Mouse (Mus musculus) gastrocnemius, adult 18-20 months (tissue): Measurements from ENCODE around the gene Ankrd63. TPM values are rescaled to one million over a fixed set of nuclear protein-coding genes. Genes with fewer than 3 reads are reported as not detected.

Experiments
- DNase-seq: peaks from one replicate; pipeline ENCODE4 v3.0.0; 2021; ENCODE audit warnings: low spot score
- total RNA-seq, 2 experiments: library from RNA; stranded (reverse); gene quantifications; 2 replicates each; pipeline ENCODE4 v1.2.3; 2021

Ankrd63 gene
- total RNA-seq, 2 experiments from 2014 or later = not detected

DNA sequence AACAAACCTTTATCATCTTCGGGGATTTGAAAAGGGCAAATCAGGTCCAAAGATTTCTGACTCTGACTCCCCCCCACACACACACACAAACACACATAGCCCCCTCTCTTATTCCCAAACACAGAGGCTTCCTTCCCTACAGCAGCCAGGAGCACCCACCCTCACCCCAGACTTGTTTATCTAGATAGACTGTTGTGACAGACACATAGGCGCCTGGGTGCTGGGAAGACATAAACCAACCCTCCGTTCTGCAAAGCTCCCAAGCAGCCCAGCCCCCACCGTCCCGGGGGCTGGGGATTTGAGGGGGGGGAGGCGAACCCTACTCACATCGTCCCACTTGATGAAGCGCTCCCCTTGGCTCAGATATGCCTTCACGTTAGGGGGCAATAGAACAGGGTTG, 24.1 kb upstream of the Ankrd63 start:
- DNase-seq = no peak

DNA sequence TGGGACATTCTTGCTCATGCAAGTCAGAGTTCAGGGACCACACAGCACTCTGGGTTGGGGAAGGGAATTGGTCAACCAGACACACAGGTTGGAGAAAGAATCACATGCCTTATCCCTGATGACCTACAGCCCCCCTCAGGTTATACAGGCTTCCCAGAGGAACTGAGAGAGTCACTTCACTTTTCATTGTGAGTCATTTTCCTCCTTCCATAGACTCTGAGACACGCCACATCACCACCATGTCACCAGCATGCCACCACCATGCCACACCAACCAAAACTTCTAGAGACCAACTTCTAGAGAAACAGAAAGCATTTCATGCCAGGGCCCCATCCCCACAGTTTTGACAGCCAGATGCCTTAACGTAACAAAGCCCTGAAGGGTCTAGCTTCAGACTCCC, 23.1 kb upstream of the Ankrd63 start:
- DNase-seq = no peak

DNA sequence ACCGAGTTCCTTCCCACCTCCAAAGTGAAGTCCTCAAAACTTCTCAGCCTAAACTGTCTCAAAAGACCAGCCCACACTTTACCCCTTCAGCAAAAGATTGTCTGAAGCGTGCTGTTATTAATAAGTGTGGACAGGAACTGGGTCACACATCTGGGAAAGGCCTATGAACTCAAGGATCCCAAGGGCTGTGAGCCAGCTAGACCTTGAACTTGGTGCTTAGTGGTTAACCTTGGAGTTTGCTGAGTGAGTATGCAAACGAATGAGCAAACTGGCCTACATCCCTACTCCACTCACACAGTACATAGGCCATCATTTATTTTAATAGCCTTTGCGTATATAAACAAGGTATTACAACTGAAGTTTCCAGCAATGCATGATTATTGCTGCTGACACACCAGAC, 21.7 kb upstream of the Ankrd63 start:
- no peak for DNase-seq

DNA sequence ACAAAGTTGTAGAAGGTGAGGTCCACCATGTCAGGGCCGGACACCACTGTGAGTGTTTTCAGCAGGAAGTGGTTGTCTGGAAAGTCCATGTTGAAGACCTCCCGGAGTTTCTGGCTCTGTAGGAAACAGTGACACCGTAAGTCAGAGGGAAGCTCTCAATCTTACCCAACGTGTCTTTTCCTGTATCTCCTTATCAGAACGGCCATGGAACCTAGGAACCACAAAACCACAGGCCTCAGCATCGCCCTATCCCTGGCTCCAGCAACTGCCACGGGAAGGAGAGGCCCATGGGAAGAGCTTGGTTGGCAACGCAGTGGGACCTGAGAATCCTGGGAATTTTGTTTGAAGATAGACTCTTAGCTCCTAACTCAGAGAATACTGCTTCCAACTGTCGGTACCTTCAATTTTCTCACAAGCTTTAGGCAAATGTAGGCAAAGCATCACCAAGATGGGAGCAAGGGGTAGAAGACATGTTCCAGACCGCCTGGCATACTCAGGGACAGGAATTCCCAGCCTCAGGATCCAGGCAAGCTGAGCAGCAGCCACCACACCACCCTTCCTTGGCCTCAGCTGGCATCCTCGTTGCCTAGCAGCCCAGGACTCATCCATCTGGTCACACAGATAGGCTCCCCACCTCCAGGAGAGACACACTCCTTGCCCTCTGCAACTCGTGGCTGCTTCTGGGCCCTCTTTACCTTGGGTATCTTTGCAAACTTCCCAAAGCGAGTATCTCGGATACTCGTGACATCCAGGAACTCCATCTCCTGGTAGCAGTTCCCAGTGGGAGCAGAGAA, 20.1 kb upstream of the Ankrd63 start:
- no peak for DNase-seq

DNA sequence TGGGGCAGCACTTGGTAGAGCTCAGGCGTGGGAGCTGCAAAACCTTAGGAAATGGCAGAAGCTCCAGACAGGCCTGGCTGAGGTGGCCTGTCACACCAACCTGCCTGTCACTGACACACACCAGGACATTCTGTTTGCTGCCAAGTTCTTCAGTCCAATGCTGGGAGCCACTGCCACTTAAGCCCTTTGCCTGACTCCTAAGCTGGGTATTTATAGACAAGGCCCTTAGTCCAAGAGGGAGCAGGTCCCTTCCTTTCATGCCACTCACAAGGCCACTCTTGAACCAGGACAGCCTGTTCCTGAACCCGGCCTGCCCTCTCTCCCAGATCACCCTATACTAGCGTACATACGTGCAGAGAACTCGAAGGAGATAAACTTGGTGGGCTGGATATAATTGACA, 12.9 kb upstream of the Ankrd63 start:
- DNase-seq = peak; percentile 59

DNA sequence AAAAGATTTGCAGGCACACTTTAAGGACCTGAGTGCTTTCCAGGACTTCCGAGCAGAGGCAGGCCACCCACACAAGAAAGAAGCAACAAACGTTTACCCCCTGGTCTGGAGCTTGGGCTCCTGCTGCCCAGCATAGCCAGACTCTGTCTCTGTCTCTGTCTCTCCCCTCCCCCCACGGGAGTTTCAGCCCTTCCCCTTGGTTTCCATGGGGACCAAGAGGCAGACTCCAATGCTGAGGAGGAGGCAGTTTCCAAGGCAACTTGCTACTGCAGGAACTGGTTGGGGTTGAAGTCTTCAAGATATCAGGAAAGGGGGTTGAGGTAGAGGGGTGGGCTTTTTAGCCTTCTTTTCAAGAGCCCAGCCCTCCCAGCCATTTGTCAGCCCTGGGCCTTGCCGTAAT, 10.5 kb upstream of the Ankrd63 start:
- DNase-seq = no peak

DNA sequence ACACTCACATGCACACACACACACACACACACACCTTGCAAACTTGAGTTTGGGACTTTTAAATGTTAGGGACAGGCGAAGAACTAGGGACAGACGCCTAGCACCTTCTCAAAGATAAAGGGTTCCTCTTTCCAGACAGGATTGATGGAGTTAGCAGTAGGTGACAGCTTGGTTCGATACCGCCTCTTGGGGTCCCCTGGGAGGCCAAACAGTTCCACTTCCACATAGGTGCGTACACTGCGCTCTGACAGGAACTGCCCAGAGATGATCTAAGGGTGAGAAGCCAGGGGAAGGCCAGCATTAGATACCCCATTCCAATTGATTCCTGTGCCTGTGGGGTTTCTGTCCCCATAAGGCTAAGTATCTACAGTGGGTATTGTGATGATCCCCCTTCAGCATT, 9.9 kb upstream of the Ankrd63 start:
- DNase-seq = no peak

DNA sequence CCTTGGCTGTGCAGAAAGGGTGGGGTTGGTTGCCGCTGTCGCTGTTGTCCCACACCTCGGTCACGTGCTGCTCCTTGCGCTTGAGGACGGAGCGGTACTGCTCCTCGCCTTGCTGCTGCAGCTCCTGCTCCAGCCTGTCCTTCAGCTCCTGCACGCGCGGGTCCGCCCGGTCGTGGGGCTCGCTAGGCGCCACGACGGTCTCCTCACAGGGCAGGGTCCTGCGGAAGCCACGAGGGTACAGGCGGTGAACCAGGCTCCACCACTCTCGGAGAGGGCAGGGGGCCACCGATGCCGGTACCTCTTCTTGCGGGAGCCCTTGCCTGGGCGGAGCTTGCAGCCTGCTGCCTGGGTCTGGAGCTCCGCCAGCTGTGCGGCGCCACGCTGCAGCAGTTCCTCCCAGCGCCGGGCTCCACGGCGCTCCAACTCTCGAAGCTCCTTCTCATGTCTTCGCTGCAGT, 7.3 kb upstream of the Ankrd63 start:
- peak; percentile 22 for DNase-seq

DNA sequence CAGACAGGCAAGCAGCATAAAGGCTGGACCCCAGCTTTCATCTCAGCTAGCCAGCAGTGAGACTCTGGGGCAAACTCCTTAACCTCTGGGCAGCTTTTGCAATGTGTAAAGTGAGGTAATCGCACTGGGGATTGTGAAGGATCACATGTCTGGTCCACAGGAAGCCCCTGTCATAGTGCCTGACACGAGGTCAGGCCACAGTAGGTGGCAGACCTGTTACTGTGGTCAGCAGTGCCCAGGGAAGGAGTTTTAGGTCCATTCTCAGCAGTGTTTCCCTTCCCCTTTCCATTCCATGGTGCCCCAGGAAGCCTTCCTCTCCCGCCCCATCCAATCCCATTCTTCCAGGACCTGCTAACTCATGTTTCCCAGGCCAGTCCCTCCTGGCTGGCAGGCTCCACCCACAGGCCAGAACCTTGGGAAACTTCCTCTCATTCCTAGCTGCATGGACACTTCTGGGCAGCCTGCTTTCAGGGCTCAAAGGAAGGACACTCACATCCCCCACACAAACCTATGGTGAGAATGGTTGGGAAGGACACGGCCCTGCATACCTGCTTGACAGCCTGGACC, 6.0 kb upstream of the Ankrd63 start:
- no peak for DNase-seq

DNA sequence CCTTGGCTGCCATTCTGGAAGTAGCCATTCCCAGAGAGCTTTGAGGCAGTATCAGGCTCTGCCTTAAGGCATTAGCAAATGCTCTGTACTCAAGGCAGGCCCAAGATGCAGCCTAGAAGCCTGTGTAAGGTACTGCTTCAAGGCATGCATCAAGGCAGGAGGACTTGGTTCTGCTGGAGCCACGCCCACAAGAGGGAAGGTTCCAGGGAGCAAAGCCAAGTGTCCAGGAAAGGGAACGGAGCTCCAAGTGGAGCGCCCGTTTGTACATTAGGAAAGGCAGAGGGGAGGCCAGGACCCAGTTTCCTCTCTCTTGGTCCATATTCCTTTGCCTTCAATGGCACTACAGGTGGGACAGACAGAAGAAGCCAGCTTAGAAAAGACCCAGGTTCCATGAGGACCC, 4.7 kb upstream of the Ankrd63 start:
- DNase-seq = no peak

DNA sequence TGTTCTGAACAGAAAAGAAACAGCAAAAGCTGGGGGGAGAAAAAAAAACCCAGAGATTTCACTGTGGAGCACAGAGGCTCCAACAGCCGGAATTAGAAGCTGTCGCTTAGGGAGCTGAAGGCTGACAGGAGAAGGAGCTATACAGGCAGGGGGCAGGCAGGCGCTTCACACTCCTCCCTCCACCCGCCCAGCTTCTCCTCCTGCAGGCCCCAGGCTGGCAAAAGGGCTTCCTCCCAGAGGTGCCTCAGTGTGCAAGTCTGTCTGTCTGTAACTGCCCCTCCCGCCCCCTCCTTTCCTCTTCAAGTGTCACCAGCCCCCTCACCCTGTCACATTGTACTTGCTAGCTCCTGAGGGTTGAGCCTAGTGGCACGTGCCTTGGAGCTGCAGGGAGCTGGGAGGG, 2.7 kb upstream of the Ankrd63 start:
- DNase-seq = no peak

DNA sequence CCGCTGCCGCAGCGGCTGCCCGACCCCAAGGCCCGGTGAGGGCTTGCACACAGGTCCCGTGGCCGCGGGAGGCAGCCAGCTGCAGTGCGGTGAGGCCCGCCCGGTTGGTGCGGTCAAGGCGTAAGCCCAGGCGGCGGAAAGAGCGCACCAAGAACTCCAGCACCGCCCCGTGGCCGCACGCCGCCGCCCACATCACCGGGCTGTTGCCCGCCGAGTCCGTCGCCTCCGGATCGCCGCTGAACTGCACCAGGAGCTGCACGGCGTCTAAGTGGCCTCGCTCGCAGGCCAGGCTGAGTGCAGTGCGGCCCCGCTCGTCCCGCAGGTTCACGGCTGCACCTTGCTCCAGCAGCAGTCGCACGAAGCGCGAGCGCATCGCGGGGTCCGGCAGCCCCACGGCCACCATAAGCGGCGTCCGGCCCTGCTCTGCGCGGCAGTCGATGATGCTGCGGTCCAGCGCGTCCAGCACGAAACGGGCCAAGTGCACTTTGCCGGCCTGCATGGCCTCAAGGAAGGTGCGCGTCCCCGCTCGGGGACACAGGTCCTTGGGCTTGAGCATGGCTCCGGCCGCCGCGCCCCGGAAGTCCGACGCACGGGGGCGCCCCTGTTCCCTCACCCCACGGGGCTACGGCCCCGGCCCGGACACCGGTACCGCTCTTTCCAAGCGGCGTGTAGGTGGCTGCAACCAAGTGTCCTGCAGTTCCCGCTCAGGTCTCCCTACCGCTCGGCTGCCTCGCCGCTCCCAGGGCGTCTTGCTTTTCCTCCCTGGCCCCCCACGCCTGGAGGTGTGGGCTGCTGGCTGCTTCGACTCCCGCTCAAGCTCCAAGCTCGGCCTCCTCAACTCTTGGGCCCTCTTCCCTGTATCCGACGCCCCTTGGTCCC, 641 bp downstream of the Ankrd63 start:
- DNase-seq = peak; percentile 39

DNA sequence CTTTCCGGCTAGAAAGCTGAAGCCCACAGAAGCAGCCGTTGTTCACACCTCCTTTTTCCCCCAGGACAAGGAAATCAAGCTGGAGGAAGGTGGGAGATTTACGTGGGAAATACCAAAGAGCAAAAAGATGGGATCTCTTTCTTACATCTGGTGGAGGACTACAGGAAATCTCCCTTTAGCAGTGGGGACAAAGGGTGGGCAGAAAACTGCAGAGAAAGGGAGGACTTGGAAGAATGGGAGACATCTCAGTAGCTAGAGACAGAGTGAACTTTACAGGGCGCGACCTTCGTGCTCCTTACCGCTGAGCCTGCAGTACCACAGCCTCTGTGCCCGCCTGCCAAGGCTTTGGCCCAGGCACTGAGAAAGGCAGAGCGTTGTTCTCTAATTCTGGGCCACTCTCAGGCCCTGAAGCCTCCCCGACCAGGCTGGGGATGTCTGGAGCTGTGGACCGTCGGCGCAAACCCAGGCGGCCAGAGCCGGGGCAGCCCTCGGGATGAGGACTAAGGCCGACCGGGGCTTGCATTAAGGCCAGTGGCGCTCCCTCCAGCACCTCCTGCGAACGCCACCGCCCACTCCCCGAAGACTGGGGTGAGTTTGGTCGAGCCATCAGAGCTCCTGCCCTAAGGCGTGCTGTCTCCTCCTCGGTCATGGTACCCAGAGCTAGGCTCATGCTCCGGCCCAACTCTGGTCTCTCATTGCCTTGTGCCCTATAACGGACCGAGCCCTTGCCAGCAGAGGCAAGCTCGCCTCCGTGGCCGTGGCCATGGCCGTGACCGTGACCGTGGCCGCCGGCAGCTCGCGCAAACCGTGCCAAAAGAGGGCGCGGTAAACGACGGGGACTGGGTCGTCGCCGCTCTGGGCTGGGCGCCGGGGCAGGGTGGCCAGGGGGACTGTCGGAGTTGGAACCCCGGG, 1.5 kb downstream of the Ankrd63 start:
- no peak for DNase-seq

DNA sequence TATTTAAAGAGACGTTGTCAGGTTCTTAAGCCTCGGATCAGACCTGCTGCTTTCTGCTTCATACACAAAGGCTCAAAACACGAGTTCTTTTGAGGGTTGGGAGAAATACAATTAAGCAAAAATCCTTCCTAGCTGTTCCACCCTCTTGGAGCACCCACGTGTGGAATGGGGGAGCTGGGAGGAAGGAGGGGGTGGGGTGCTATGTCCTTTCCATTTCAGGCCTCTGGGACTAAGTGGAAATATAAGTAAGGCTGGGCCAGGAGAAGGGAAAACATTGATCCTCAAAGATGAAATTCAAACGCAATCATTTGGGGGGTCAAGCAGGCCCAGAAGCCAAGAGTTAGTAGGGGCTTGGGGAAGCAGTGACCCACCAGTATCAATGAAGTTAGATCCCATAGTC, 2.6 kb downstream of the Ankrd63 start:
- no peak for DNase-seq

DNA sequence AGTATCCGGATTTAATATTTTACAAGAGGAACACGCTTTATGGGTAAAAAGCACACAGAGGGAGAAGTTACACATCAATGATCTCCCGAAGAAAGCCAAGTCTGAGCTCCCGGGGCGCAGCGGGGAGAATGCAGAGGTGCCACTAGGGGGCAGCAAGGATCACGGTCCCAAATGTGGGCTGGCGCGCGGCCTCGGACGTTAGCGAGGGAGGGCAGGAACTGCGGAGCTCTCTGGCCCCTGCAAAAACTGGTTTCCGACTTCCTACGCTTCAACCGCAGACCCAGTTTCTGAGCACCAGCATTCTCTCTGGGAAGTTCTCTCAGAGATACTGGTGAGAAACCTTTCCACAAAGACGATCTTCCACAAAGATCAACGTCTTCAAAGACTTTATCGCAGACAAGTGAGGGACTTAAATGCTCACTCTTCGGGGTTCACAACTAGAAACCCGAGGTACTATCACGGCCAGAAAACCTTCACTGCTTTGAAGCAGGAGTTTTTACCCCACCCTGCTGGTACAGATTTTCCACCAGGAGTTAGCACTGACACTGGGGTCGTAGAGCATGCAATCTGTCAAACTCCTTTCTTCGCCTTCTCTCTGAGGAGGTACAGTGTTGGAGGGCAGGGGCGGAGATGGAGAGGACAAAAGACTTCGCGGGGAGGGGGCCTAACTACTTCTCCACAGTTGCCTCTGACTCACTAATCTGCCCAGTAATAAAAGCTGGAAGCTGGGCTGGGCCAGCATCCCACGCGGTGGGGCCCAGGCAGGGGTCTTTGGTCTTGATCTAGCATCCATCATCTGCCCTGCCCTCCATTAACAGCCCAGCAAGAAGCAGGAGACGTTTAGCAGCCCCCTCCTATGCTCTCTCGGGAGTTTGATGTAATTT, 3.3 kb downstream of the Ankrd63 start:
- peak; percentile 85 for DNase-seq

DNA sequence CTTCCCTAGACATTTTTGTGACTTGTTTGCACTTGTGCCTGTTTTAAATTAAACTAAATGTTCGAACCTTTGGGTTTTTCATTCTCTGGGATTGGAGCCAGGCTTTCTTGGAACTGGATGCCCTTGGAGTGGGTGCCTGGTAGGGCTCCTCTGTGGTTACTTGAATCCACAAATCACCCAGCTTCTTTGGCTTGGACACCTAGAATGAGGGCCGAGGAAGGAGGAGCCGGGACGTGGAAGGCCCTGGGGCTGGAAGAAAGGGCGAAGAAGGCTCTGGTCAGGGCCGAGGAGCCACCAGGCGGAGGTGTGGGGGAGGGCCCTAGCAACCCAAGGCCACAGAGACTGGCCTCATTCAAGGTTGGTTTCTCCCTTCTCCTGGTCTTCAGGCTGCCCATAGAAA, 5.8 kb downstream of the Ankrd63 start:
- DNase-seq = peak; percentile 31

DNA sequence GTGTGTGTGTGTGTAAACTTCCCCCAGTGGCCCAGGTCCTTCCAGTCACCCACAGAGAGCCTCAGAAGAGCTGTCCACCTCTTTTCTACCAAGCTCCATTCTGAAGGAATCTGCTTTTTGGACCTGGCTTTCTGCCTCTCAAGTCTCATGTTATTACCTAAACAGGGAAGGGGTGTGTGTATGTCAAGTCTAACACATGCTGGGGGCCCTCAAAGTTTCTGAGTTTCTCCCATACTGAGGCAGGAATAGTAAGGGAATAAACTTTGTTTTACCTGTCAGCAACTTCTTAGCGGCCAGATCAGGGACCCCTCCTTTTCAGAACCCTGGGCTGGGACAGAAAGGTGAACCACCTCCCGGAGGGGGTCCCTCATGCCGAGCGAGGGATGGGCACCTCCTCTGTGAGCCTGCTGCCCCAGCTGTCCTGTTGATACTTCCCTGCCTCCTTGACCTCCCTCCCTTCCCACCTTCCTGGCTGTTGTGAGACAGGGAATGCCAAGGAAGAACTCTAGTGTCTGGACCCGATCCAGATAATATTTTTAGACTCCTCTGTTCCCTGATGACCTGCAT, 6.4 kb downstream of the Ankrd63 start:
- DNase-seq = peak; percentile 25

DNA sequence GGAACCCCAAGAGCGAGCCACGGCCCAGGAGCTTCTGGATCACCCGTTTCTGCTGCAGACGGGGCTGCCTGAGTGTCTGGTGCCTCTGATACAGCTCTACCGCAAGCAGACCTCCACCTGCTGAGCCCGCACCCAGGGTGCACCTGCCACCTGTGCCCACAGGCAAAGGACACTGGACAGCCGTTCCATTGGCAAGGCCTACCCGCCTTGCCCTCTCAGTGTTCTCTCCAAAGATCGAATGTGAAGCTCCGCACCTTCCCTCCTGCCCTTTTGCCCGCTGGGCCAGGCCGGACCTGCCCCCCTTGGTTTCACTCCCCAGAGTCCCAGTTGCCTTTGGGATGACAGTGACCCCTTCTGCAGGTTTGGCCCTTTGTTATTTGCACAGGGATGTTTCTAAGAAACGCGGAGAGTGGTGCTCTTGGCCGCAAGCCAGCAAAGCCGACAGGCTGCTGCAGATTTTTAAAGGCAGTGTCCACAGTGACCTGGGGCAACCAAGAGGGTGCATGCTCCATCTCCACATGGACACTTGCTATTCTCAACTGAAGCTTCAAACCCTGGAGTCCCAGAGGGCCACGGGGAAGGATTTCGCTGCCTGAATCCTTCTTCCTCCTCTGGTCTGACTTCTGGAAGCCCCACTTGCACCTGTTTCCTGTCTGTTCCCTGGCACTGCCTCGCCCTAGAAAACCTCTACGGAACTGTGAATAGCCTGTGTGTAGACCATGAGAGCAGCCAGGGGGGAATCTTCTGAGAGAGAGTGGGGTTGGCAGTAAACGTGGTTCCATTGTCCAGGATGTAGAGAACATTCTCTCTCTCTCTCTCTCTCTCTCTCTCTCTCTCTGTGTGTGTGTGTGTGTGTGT, 7.1 kb downstream of the Ankrd63 start:
- no peak for DNase-seq

DNA sequence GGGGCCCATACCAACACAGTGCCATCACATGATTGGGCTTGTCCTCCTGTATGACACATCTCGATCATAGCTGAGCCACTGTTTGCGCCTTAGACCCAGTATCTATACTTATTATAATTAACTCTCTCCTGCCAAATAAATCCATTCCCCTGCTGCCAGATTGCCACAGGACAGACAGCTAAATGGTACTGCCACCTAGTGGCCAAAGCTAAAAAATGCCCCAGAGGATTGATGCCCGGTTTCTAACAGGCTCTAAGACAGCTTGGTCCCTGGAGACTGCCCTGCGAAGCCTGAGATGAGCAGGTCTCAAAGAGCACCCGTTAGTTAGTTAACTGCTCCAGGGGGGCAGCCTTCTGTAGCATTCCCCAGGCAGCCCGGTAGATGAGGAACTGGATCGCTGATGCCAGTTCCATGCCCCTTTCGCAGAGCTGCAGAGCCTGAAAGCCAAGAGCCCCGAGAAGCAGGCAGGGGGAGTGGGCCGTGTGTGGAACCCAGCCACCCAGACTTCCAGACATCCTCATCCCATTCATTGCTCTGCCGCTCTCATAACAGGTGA, 8.0 kb downstream of the Ankrd63 start:
- DNase-seq = peak; percentile 52
